Mouse (Mus musculus): Measurements from ENCODE around the gene Scp2. TPM values are rescaled to one million over a fixed set of nuclear protein-coding genes. Genes with fewer than 3 reads are reported as not detected.

Scp2 gene
- polyA plus RNA-seq, 1 experiment from 2014 or later: 239 TPM

DNA sequence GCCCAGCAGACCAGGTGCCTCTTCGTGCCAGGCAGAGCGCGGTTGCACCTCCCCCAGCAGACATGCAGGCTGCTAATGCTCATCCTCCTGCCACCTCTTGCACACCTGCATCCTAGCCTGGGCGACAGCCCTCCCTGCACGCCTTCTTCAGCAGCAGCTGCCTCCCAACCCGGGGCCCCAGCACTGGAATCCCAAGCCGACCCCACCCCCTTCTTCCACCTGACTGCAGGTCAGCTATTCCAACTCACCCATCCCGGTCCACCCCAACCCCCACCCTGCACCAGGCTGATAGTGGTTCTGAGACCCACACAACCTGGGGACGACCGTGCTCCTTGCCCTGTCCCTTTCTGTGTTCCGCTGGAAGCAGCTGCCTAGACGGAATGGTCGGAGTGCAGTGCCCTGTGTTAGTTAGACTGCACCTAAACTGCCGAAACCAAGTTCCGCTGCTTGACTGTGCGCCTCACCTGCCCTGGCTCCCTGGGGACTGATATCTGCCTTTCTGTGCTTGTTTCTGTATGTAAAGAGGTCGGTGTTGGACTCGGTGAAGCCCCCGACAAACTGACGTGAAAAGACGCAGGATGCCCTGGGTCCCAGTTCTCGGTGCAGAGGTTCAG lies 113.8 kb downstream of the Scp2 start:
- Histone ChIP-seq H3K27me3 (ENCODE audit: insufficient read depth, low read length) (peaks cover 42% of the 10 kb centered on the region), H3K4me2 (peak overlapping the region; percentile 99), H3K27ac (ENCODE audit: low read depth) (no peak overlapping the region), H3K36me3 (ENCODE audit: insufficient read depth) (no peaks in the 10 kb centered on the region), H3K9me3 (ENCODE audit: low read depth, low read length) (no peaks in the 10 kb centered on the region), H3K4me3 (ENCODE audit: low read depth, low read length) (peak overlapping the region; percentile 62), H3K9ac (peak overlapping the region; percentile 46), H3K4me1 (ENCODE audit: insufficient read depth) (no peaks in the 10 kb centered on the region)
- WGBS: 4% methylated on average over 22 of the region's 22 CpGs
- ATAC-seq (ENCODE audit: insufficient read depth) (0 out of 2 replicates have a peak, but pooled peaks have one; percentile 3), DNase-seq (peak; percentile 12)
- TF ChIP-seq CTCF (IDR thresholded peaks at IDR 0.05; ENCODE audit: low read depth): no peak

DNA sequence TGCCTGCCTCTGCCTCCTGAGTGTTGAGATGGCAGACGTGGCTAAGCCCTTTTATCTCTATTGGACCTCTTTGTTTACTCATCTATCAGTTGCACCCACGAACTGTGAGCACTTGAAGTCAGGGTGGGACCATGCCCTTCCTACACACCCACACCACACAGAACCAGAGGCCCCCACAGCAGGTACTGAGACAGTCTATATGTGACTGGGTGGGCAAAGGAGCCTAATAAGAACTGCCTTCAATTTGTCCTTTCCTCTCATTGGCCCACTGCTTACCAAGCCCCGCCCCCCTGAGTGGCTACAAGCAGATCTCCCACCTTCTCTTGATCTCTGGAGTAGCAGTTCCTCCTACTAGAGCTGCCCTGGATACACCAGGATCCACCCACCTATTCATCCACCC lies 118.6 kb downstream of the Scp2 start:
- H3K27me3 ChIP-seq (ENCODE audit: insufficient read depth, low read length): peaks cover 20% of the 10 kb centered on the region
- H3K4me2 ChIP-seq: no peak overlapping the region
- no peak overlapping the region for H3K27ac ChIP-seq (ENCODE audit: low read depth)
- H3K4me3 ChIP-seq (ENCODE audit: low read depth, low read length): no peak overlapping the region
- DNase-seq (no peak), ATAC-seq (ENCODE audit: insufficient read depth) (no peak)
- H3K9me3 ChIP-seq (ENCODE audit: low read depth, low read length): no peaks in the 10 kb centered on the region
- no peak overlapping the region for H3K9ac ChIP-seq
- no peak for TF ChIP-seq CTCF (IDR thresholded peaks at IDR 0.05; ENCODE audit: low read depth)
- H3K4me1 ChIP-seq (ENCODE audit: insufficient read depth): no peaks in the 10 kb centered on the region
- no peaks in the 10 kb centered on the region for H3K36me3 ChIP-seq (ENCODE audit: insufficient read depth)
- WGBS: 27% methylated on average over 3 of the region's 3 CpGs

DNA sequence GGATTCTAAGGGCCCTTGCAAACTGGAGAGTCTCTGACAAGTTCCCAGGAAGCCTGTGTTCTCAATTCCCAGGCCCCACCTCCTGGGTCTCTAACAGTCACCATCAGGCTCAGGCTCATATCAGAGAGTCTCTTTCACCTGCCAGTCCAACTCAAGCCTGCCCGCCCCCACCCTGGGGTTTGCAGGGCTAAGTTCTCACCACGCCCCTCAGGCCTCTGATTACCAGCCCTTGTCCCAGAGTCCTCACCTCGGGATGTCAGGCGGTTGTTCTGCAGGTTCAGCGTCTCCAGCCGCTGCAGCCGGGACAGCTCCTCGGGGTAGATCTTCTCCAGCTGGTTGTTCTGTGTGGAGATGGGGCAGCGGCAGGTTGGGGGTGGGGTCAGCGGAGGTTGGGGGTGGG lies 119.5 kb downstream of the Scp2 start:
- no peaks in the 10 kb centered on the region for H3K4me1 ChIP-seq (ENCODE audit: insufficient read depth)
- ATAC-seq (ENCODE audit: insufficient read depth) (peak; percentile 69), DNase-seq (peak; percentile 54)
- no peaks in the 10 kb centered on the region for H3K9me3 ChIP-seq (ENCODE audit: low read depth, low read length)
- WGBS: 4% methylated on average over 10 of the region's 10 CpGs
- peaks cover 11% of the 10 kb centered on the region for H3K27me3 ChIP-seq (ENCODE audit: insufficient read depth, low read length)
- H3K9ac ChIP-seq: no peak overlapping the region
- peak overlapping the region; percentile 42 for H3K4me2 ChIP-seq
- no peak overlapping the region for H3K27ac ChIP-seq (ENCODE audit: low read depth)
- no peak for TF ChIP-seq CTCF (IDR thresholded peaks at IDR 0.05; ENCODE audit: low read depth)
- no peaks in the 10 kb centered on the region for H3K36me3 ChIP-seq (ENCODE audit: insufficient read depth)
- 0 out of 2 replicates have a peak overlapping the region, but pooled peaks have one; percentile 4 for H3K4me3 ChIP-seq (ENCODE audit: low read depth, low read length)

DNA sequence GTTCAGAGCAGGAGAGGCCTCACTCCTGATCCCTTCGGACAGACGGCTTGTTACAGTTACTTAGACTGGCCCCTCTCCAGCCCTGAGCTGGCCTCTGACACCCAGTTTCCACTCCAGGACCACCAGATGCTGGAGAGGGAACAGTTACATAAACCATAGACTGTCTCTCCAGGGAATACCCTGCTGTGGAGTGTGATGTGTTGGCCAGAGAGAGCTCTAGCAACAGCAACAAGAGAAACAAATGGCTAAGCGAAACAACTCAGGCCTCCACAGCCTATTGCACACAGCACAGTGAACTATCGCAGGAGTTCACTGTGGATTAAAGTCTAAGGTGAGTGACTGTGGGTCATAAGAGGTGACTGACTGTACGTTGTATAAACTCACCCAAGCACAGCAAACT lies 120.2 kb downstream of the Scp2 start:
- H3K36me3 ChIP-seq (ENCODE audit: insufficient read depth): no peaks in the 10 kb centered on the region
- ATAC-seq (ENCODE audit: insufficient read depth): no peak
- H3K4me3 ChIP-seq (ENCODE audit: low read depth, low read length): no peak overlapping the region
- no peak overlapping the region for H3K27ac ChIP-seq (ENCODE audit: low read depth)
- H3K4me1 ChIP-seq (ENCODE audit: insufficient read depth): no peaks in the 10 kb centered on the region
- no peak for TF ChIP-seq CTCF (IDR thresholded peaks at IDR 0.05; ENCODE audit: low read depth)
- WGBS: 61% methylated on average over 5 of the region's 5 CpGs
- H3K9me3 ChIP-seq (ENCODE audit: low read depth, low read length): no peaks in the 10 kb centered on the region
- peak; percentile 31 for DNase-seq
- peaks cover 5% of the 10 kb centered on the region; the same call in 1 of the 2 replicates for H3K27me3 ChIP-seq (ENCODE audit: insufficient read depth, low read length)
- no peak overlapping the region for H3K4me2 ChIP-seq
- no peak overlapping the region for H3K9ac ChIP-seq

DNA sequence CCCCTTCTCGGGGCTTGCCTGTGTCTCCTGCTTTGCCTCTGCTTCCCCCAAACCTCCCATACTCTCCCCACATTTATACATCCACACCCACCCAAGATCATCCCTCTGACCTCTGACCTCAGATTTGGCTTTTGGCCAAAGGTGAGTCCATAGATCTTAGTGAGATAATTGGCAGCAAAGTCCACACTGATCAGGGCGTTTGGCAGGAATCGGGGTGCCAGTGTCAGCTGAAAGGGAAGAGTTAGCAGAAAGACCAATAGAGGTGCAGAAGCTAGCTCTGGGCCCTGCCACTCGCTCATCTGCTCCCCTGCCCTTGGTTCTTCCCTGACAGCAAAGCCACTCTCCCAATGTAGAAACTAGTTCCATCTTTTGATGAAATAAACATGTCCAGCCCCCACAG lies 121.6 kb downstream of the Scp2 start:
- Histone ChIP-seq H3K27me3 (ENCODE audit: insufficient read depth, low read length) (no peaks in the 10 kb centered on the region), H3K4me3 (ENCODE audit: low read depth, low read length) (no peak overlapping the region), H3K9ac (no peak overlapping the region), H3K36me3 (ENCODE audit: insufficient read depth) (no peaks in the 10 kb centered on the region), H3K4me1 (ENCODE audit: insufficient read depth) (no peaks in the 10 kb centered on the region), H3K9me3 (ENCODE audit: low read depth, low read length) (no peaks in the 10 kb centered on the region), H3K4me2 (no peak overlapping the region), H3K27ac (ENCODE audit: low read depth) (no peak overlapping the region)
- WGBS: 71% methylated on average over 4 of the region's 4 CpGs
- no peak for ATAC-seq (ENCODE audit: insufficient read depth)
- TF ChIP-seq CTCF (IDR thresholded peaks at IDR 0.05; ENCODE audit: low read depth): no peak
- DNase-seq: no peak

DNA sequence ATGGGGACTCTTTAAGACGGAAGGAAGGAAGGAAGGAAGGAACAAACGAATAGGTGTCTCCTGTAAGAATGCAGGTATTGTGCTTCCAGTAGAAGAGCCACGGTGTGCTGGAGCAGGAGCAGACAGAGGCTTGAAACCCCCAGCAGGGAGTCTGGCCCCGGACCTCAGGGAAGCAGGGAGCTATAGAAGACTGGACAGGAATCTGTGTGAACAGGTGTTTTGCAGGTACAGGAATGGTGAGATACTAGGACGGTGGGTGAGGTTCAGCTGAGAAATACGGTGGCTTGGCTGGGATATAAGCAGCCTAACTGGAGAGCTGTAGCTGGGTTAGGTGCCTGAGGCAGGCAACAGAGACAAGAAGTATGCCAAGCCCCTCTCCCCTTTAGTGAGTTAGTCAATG lies 124.6 kb downstream of the Scp2 start:
- Histone ChIP-seq H3K27me3 (ENCODE audit: insufficient read depth, low read length) (no peaks in the 10 kb centered on the region), H3K36me3 (ENCODE audit: insufficient read depth) (no peaks in the 10 kb centered on the region), H3K9ac (no peak overlapping the region), H3K4me2 (no peak overlapping the region), H3K4me3 (ENCODE audit: low read depth, low read length) (no peak overlapping the region), H3K4me1 (ENCODE audit: insufficient read depth) (no peaks in the 10 kb centered on the region), H3K27ac (ENCODE audit: low read depth) (no peak overlapping the region), H3K9me3 (ENCODE audit: low read depth, low read length) (no peaks in the 10 kb centered on the region)
- no peak for TF ChIP-seq CTCF (IDR thresholded peaks at IDR 0.05; ENCODE audit: low read depth)
- DNase-seq (no peak), ATAC-seq (ENCODE audit: insufficient read depth) (no peak)
- WGBS: 74% methylated on average over 6 of the region's 6 CpGs

DNA sequence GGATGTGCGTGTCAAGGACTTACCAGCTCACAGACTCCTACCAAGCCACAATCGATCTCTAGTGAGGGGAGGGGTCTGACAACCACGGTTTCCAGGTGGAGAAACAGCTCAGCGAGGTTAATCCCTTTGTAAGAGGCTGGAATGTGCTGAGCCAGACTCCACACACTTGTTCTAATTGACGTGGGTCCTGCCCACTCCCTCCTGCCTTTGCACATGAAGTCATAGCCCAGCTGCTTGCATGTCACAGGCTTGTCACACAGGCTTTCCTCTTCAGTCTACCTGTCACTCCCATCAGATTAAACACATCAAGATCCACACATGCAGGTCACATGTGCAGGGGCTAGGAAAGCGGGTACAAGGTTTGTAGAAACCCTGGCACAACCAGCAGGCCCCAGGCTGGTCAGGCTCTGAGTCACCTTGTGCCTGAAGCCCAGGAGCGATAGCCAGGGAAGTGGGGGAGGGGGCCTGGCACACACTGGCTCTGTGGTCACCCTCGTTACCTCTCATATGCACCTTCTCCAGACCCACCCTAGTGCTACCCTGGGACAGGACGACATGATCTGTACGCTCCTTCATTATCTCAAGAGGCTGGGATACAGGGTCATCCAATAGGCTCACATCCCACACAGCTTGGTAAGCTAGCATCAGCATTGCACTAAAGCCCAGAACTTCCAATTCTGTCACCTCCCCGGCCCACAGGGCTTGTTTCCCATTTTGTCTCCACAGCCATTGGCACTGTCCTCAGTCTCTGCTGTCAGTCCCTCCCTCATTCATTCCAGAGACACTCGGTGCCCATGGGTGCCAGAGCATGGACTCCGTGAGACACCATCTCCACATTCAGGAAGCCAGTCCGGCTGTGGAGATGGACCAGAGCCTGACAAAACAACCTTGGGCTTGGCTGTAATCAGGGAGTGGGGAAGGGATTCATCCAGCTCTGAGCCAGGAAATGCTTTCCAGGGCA lies 125.6 kb downstream of the Scp2 start:
- Histone ChIP-seq H3K4me3 (ENCODE audit: low read depth, low read length) (no peak overlapping the region), H3K27ac (ENCODE audit: low read depth) (no peak overlapping the region), H3K9ac (no peak overlapping the region), H3K36me3 (ENCODE audit: insufficient read depth) (no peaks in the 10 kb centered on the region), H3K27me3 (ENCODE audit: insufficient read depth, low read length) (no peaks in the 10 kb centered on the region), H3K9me3 (ENCODE audit: low read depth, low read length) (no peaks in the 10 kb centered on the region), H3K4me2 (no peak overlapping the region), H3K4me1 (ENCODE audit: insufficient read depth) (no peaks in the 10 kb centered on the region)
- no peak for TF ChIP-seq CTCF (IDR thresholded peaks at IDR 0.05; ENCODE audit: low read depth)
- ATAC-seq (ENCODE audit: insufficient read depth): no peak
- WGBS: 46% methylated on average over 14 of the region's 14 CpGs
- DNase-seq: no peak
